Mouse (Mus musculus): ENCODE data around the gene Dnajc4. TPM values are rescaled to one million over a fixed set of nuclear protein-coding genes. Genes with fewer than 3 reads are reported as not detected.

Dnajc4 gene
- total RNA-seq (2014; rRNA removed) (15.1 and 20.2 TPM in 2 replicates), polyA plus RNA-seq (2015; fragmentation: Nextera tagmentation; extraction: Ambion mirVana) (20.7 and 24.8 TPM in 2 replicates)

DNA sequence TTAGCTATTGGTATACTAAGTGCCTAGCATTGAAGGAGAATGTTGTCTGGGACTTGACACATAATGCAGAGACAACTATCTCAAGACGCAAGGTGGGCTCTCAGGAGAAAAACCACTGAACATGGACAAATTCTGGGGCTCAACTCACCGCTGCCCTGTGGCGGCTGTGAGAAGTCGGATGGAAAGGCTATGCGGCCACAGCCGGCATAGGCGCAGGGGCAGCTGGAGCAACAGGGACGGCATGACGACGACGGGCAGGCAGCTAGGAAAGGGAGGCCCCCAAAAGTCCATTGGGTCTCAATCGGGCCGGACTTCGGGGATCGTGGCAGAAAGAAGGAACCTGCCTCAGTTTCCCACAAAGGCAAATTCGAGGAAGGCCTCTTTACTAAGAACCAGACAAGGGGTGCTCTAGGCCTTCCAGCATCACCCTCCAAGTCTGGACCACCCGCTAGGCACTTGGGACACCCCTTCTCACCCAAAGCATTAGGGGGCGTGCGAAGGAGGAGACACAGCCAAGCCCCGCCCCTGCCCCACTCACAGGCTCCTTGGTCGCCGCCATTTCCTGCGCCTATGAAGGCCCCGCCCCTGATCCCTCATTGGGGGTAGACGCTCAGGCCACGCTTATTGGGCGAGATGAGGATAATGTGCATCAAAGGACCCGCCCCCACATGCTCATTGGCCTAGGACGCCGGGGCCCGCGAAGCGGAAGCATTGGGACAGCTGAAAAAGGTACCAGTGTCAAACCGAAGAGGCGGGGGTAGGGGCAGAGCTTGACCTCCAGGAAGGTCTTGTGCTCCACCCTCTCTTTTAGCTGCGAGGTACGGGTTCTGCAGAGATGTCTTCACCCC is at the start of gene Dnajc4:
Dnajc4 (minus strand) TSS at position 562 of the 848 bp plus-strand sequence.
- peak within 1 kb of the TSS; percentile 55 for H3K9ac ChIP-seq
- H3K9me3 ChIP-seq (ENCODE audit: low read length), result no peaks in the 10 kb centered on the region
- no peaks in the 10 kb centered on the region for H3K36me3 ChIP-seq (ENCODE audit: insufficient read depth)
- peak within 1 kb of the TSS; percentile 52 for H3K4me3 ChIP-seq (ENCODE audit: low read depth, low read length)
- peak within 1 kb of the TSS; percentile 96 for H3K4me2 ChIP-seq (ENCODE audit: low read depth)
- no peak for TF ChIP-seq CTCF (IDR thresholded peaks at IDR 0.05; ENCODE audit: low read depth)
- WGBS, result 1% methylated on average over 37 of the region's 37 CpGs
- H3K27ac ChIP-seq (ENCODE audit: low read depth, low read length), result 0 out of 2 replicates have a peak within 1 kb of the TSS, but pooled peaks have one; percentile 17
- DNase-seq, result peak; percentile 96
- ATAC-seq, result peak; percentile 97
- H3K27me3 ChIP-seq (ENCODE audit: insufficient read depth, low read length), result no peaks in the 10 kb centered on the region
- H3K4me1 ChIP-seq (ENCODE audit: insufficient read depth), result peaks cover 18% of the 10 kb centered on the region

GRCm38 (mm10) chr19:7041171-7041570 is 48.8 kb upstream of the Dnajc4 start:
- no peak for TF ChIP-seq CTCF (IDR thresholded peaks at IDR 0.05; ENCODE audit: low read depth)
- ATAC-seq (no peak), DNase-seq (no peak)
- WGBS, result 86% methylated on average over 2 of the region's 2 CpGs
- H3K36me3 ChIP-seq (ENCODE audit: insufficient read depth), result no peaks in the 10 kb centered on the region
- H3K4me1 ChIP-seq (ENCODE audit: insufficient read depth), result peaks cover 8% of the 10 kb centered on the region; the same call in 1 of the 2 replicates
- no peak overlapping the region for H3K4me3 ChIP-seq (ENCODE audit: low read depth, low read length)
- no peaks in the 10 kb centered on the region for H3K27me3 ChIP-seq (ENCODE audit: insufficient read depth, low read length)
- no peak overlapping the region for H3K9ac ChIP-seq
- H3K27ac ChIP-seq (ENCODE audit: low read depth, low read length), result no peak overlapping the region
- no peak overlapping the region for H3K4me2 ChIP-seq (ENCODE audit: low read depth)
- no peaks in the 10 kb centered on the region for H3K9me3 ChIP-seq (ENCODE audit: low read length)

GRCm38 (mm10) chr19:7040637-7041130 is 48.3 kb upstream of the Dnajc4 start:
- ATAC-seq (no peak), DNase-seq (no peak)
- 25% methylated on average over 13 of the region's 13 CpGs for WGBS
- Histone ChIP-seq H3K4me1 (ENCODE audit: insufficient read depth) (peaks cover 8% of the 10 kb centered on the region; the same call in 1 of the 2 replicates), H3K9ac (peak overlapping the region; percentile 55), H3K36me3 (ENCODE audit: insufficient read depth) (no peaks in the 10 kb centered on the region), H3K4me3 (ENCODE audit: low read depth, low read length) (peak overlapping the region; percentile 43), H3K4me2 (ENCODE audit: low read depth) (peak overlapping the region; percentile 51), H3K9me3 (ENCODE audit: low read length) (no peaks in the 10 kb centered on the region), H3K27ac (ENCODE audit: low read depth, low read length) (peak overlapping the region; percentile 84), H3K27me3 (ENCODE audit: insufficient read depth, low read length) (no peaks in the 10 kb centered on the region)
- no peak for TF ChIP-seq CTCF (IDR thresholded peaks at IDR 0.05; ENCODE audit: low read depth)

DNA sequence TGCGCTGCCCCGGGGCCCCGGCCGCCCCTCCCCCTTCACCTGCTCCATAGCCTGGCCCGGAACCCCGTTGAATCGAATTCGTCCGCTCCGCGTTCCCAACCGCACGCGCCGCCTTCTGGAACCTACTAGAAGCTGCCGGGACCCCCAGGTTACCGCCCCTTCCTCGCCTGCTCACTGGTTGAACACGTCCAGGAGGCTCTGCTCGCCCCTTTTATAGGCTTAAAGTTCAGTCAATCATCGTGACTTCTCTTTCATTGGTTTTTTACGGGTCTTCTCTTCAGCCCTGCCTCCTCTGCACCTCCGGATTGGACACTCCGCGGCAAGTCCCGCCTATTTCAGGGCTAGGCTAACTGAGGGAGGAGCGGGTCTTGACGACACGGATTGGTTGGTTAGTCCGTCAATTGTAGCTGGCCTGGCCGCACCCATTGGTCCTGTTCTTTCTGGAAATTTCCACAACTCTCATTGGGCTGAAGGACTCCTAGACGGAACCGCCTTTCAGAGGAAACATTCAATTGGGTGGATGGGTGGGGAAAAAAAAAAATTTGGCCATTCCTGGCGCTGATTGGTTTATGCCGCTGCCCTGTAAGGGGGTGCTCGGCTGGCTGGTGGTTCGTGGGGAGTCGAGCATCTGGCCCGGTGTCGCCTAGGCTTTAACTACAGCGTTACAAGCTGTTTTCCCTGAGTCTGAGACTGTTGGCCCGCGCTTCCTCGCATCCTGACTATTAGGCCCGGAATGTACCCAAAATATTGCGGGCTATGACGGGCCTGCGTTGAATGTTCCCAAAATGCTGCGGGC is 47.7 kb upstream of the Dnajc4 start, which contains the start of gene Stip1:
Stip1 (minus strand) TSS at position 127 of the 796 bp plus-strand sequence.
- Histone ChIP-seq H3K36me3 (ENCODE audit: insufficient read depth) (no peaks in the 10 kb centered on the region; the same call in 1 of the 2 replicates), H3K9ac (peak within 1 kb of the TSS; percentile 86), H3K9me3 (ENCODE audit: low read length) (no peaks in the 10 kb centered on the region), H3K4me1 (ENCODE audit: insufficient read depth) (peaks cover 8% of the 10 kb centered on the region; the same call in 1 of the 2 replicates), H3K4me3 (ENCODE audit: low read depth, low read length) (peak within 1 kb of the TSS; percentile 88), H3K4me2 (ENCODE audit: low read depth) (peak within 1 kb of the TSS; percentile 70), H3K27me3 (ENCODE audit: insufficient read depth, low read length) (no peaks in the 10 kb centered on the region), H3K27ac (ENCODE audit: low read depth, low read length) (peak within 1 kb of the TSS; percentile 94)
- peak; percentile 65 for TF ChIP-seq CTCF (IDR thresholded peaks at IDR 0.05; ENCODE audit: low read depth)
- DNase-seq (peak; percentile 99), ATAC-seq (peak; percentile 98)
- WGBS, result under 1% methylated on average over 47 of the region's 49 CpGs

DNA sequence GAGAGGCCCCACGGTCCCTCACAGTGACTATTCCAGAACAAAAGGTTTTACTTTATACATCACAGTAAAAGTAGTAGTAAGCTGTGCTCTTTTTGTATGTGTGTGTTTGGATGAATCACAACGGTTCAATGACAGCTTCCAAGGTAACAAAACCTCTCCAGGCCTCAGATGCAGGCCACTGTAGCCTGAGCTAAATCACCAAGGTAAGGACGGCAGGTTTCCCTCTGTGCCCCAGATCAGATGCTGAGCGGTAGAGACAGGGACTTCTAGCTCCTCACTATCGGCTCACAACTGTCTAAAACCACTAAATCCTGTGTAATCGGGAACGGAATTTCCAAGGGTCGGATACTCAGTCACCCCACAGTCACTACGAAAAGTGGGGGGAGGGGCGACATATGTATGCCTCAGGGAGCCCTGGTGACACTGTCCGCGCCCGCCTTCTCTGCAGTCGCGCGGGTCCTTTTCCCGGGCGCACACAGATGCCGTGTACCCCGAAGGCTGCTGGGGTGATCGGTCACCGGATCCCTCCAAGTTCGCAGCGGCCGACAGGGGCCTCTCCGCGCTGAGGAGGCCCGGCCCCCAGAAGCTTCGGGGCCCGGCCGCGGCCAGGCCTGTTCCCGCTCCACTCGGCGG is 46.8 kb upstream of the Dnajc4 start:
- WGBS, result under 1% methylated on average over 34 of the region's 35 CpGs
- Histone ChIP-seq H3K4me2 (ENCODE audit: low read depth) (peak overlapping the region; percentile 70), H3K4me3 (ENCODE audit: low read depth, low read length) (peak overlapping the region; percentile 88), H3K27ac (ENCODE audit: low read depth, low read length) (peak overlapping the region; percentile 94), H3K27me3 (ENCODE audit: insufficient read depth, low read length) (no peaks in the 10 kb centered on the region), H3K9ac (peak overlapping the region; percentile 86), H3K36me3 (ENCODE audit: insufficient read depth) (peaks cover 4% of the 10 kb centered on the region), H3K9me3 (ENCODE audit: low read length) (no peaks in the 10 kb centered on the region), H3K4me1 (ENCODE audit: insufficient read depth) (peaks cover 8% of the 10 kb centered on the region; the same call in 1 of the 2 replicates)
- DNase-seq (peak; percentile 65), ATAC-seq (peak; percentile 2)
- TF ChIP-seq CTCF (IDR thresholded peaks at IDR 0.05; ENCODE audit: low read depth), result no peak

DNA sequence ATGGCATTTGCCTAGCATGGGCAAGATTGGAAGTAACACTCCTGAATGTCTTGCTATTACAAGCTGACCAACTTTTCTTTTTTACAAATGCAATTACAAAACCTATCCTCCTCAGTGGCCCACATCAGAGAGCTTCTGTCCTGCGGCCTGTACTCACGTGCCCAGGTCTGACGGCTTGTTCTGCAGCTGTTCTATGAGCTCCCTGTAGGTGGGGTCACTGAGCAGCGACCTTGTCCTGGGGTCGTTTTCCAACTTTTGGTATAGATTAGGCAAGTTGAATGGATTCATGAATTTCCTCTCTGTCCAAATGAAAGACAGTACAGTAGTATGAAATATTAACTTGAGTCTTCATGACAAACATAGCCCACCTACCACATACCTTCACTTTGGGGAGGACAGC is 41.6 kb upstream of the Dnajc4 start:
- Histone ChIP-seq H3K4me3 (ENCODE audit: low read depth, low read length) (no peak overlapping the region), H3K4me2 (ENCODE audit: low read depth) (no peak overlapping the region), H3K27me3 (ENCODE audit: insufficient read depth, low read length) (no peaks in the 10 kb centered on the region), H3K4me1 (ENCODE audit: insufficient read depth) (peaks cover 7% of the 10 kb centered on the region; the same call in 1 of the 2 replicates), H3K27ac (ENCODE audit: low read depth, low read length) (no peak overlapping the region), H3K9ac (no peak overlapping the region), H3K36me3 (ENCODE audit: insufficient read depth) (peaks cover 51% of the 10 kb centered on the region), H3K9me3 (ENCODE audit: low read length) (no peaks in the 10 kb centered on the region)
- TF ChIP-seq CTCF (IDR thresholded peaks at IDR 0.05; ENCODE audit: low read depth), result no peak
- DNase-seq (no peak), ATAC-seq (no peak)
- 89% methylated on average over 5 of the region's 5 CpGs for WGBS
